Mouse (Mus musculus) brain, adult 2 months (tissue): ENCODE data around the gene Zdhhc1.

Experiments
- DNase-seq: peaks from one replicate; pipeline ENCODE4 v3.0.0; 2011; ENCODE audit warnings: low read depth, low spot score

Gene Zdhhc1

DNA sequence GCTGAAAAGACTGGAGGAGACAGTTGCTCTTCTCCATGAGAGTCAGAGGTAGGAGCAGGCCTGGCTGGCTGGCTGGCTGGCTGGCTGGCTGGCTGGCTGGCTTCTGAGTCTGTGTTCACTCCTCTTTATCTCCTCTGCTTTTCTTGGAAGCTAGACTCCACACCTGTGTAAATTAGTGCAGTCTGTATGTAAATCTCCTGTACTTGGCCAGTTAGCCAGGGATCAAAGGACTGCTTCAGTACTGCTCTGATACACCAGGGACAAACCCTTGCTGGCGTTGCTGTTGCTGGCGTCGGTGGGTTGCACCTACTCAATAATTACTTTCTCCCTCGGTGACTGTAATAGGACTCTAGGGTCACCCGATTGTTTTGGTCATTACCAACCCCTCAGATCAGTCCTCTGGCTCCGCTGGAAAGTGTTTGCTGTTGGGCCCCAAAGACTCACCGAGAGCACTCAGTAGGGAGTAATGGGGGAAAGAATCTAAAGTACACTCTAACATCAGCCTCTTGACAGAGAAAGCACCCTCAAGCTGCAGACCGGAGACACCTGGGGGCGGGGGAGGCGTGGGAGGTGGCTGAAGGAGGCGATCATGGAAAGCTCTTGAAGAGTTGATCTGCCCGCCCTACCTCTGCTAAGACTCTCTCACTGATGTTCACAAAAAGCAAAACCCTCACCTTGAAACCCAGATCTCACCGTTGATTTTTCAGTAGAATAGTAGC, 35.5 kb downstream of the Zdhhc1 start:
- DNase-seq = no peak

- no peak for DNase-seq
Observed at GRCm38 (mm10) chr8:105455218-105455617, 41.5 kb downstream of the Zdhhc1 start.

- DNase-seq = no peak
Observed at GRCm38 (mm10) chr8:105454088-105454487, 42.6 kb downstream of the Zdhhc1 start.

DNA sequence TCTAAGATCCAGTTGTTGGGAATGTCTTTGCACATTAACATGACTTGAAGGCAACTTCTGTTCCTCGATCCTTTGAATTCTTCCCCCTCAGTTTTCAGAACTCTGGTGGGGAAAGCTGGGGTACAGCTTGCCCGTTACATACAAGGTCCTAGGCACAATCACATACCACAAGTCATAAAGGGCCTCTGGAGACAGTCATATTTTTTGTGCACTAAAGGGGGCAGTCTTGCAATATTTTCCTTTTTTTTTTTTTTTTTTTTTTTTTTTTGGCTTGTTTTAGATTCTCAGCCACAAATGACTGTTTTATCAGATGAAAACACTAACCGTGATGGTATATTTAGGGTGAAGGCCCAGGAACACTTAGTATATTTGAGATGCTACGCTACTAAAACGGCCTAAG, 43.4 kb downstream of the Zdhhc1 start:
- DNase-seq = no peak

DNA sequence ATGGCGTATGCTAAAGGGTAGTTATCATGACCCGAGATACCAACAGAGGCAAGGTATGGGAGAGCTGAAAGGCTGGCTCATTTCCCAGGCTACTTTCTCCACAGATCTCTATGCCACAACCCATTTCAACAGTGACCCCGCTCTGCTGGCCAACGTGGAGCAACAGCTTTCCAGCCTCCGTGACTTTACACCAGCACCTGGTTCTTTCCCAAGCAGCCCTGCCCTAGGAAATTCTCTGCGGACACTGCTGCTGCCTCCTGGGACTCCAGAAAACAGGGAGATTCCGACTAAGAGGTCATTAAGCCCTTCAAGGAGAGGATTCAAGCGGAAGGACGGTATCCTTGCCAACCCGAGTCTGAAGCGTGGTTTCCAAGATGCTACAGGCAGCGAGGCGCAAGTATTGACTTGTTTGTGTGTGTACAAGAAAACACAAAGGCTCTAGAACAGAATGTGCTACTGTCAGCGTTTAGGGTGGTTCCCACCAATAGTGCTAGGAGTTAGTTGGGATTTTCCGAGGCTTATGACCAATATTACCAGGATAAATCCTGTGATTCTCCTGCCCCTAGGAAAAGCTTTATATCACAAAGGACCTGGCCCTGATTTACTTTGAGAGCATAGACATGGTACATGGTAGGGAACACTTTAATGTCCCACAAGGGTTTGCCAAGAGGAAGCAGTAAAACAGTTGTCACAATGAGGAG, 44.6 kb downstream of the Zdhhc1 start:
- no peak for DNase-seq

GRCm38 (mm10) chr8:105450977-105451376, 45.7 kb downstream of the Zdhhc1 start:
- DNase-seq = no peak

DNA sequence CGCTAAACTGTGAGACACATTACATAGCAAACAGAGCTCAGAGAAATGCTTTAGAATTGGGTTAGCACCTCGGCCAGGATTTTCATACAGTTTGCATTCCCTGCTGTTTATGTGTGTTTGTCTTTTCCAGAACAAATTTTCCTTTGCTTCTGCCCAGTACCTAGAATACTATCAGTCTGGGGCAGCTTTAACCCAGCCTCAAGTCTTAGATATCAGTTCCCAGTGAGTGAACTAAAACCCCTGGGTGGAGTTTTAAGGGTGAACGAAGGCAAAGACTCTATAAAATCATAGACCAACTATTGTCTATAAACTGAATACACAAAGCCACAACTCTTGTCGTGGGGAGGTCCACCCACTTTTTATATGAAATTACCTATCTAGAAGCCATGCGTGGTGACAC, 48.1 kb downstream of the Zdhhc1 start:
- no peak for DNase-seq

- no peak for DNase-seq
Observed at GRCm38 (mm10) chr8:105448188-105448587, 48.5 kb downstream of the Zdhhc1 start.

GRCm38 (mm10) chr8:105446127-105446552, 50.6 kb downstream of the Zdhhc1 start:
- peak; percentile 71 for DNase-seq

- DNase-seq = peak; percentile 75
Observed at GRCm38 (mm10) chr8:105445296-105446126, 51.2 kb downstream of the Zdhhc1 start.

DNA sequence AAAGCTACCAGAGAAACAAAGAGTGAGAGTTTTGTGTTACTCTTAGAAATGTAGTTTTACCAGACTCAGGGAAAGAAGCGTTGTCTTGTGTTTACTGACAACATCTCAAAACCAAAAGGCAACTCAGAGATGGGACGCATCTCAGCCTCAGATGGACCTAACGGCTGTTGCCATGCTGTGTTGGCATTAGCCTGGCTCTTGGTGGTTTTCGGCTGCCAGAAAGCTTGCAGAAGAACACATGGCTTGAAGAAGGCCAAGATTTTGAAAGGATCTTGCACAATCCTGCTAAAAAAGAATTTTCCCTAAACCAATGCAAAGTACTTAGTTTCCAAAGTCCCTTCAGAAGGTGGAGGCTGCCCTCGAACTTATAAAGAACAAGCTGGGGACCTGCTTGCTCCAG, 54.0 kb downstream of the Zdhhc1 start:
- DNase-seq = no peak

DNA sequence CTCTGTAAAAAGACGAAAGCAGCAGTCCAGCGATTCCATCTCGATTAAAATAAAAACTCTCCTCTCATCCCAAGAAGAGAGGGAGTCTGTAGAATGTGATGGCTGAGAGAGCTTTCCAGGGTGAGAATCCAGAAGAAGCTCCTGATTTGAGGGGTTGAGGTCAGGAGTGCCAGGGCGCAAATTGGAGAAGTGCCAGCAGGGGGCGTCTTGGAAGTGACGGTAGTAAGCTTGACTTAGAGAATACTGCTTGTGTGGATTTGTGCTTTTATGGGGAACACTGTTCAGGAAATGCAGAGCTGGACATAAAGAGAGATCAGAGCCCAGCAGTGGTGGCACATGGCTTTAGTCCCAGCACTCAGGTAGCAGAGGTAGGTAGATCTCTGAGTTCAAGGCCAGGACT, 55.3 kb downstream of the Zdhhc1 start:
- peak; percentile 47 for DNase-seq

DNA sequence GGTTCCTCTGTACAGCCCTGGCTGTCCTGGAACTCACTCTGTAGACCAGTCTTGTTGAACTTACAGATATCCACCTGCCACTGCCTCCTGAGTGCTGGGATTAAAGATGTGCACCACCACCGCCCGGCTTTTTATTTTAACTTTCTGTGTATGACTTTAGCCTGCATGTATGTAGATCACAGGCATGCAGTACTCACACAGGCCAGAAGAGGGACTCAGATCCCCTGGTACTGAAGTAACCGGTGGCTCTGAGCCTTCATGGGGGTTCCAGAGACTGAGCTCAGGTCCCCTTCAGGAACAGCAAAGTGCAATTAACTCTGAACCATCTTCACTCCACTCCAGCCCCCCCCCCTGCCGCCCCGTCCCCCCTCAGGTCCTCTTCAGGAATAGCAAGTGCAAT, 57.8 kb downstream of the Zdhhc1 start:
- DNase-seq = peak; percentile 59

DNA sequence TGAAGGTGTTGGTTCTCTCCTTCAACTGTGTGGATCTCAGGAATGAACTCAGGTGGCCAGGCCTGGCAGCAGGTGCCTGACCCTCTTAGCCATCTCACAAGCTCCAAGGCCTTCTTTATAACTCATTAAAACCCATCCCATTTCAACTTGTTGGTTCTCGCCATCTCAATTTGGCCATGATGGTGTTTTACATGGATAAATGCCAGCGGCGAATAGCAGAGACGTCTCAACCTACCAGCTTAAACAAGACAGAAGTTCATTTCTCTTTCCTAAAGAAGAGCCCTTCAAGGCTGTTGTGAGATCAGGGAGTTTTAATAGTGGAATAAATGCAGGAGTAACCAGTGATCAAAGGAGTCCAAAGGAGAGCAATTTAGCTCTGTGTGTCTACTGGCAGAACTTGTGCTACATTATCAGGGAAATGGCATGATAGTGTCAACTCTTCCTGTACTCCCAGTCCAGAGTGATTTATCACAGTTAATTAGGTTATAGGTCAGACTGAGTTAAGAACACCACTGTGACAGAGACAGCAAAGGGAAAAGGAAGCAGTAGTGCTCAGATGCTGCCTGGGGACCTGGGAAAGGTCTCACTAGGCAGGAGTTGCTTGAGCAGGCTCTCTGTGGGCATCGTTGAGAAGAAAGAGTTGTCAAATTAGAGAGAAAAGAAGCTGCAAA, 59.5 kb downstream of the Zdhhc1 start:
- DNase-seq = no peak

GRCm38 (mm10) chr8:105436218-105436617, 60.5 kb downstream of the Zdhhc1 start:
- no peak for DNase-seq

GRCm38 (mm10) chr8:105434136-105434535, 62.6 kb downstream of the Zdhhc1 start:
- no peak for DNase-seq

DNA sequence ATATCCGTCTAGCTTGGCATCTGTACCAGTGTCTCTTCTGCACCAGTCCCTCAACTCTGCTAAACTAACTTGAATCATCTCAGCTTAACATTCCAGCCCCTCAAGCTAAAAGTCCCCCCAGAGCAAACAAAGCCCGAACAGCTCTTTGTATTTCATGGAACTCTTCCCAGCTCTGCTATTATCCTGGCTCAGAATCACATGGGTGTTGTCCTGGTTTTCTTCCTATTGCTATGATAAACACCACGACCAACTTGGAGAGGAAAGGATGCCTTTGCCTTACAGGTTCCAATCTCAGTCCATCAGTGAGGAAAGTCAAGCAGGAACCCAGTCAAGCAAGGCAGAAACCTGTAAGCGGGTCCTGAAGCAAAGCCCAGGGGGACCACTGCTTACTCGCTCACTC, 63.2 kb downstream of the Zdhhc1 start:
- no peak for DNase-seq

- peak; percentile 21 for DNase-seq
Observed at GRCm38 (mm10) chr8:105433021-105433420, 63.7 kb downstream of the Zdhhc1 start.

GRCm38 (mm10) chr8:105431743-105432515, 64.8 kb downstream of the Zdhhc1 start:
- peak; percentile 18 for DNase-seq

DNA sequence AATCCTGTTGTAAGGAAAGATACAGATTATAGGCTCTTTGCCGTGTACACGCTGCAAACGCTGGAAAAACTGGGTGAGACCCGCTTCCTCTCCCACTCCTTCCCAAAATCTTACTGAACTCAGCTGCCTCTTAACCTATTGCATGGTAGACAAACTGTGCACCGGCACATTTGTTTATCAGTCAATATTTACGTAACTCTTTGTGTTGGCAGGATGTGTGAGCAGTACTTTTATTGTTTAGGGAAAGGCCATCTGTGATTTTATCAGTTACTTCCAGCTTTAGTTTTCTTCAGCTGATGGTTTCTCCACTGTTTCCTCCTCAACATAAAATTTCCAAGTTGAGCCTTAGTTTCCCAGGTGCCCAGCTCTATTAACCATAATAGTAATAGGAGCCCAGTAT, 69.8 kb downstream of the Zdhhc1 start:
- no peak for DNase-seq
